Mouse (Mus musculus) kidney, adult 2 months (tissue): ENCODE data around the gene Hsd17b6. TPM values are rescaled to one million over a fixed set of nuclear protein-coding genes. Genes with fewer than 3 reads are reported as not detected.

Experiments
- DNase-seq: peaks from one replicate; pipeline ENCODE4 v3.0.0; 2021
- H3K27ac ChIP-seq: fragments of 200-500 bp; 2 replicates; pipeline ENCODE4 v1.5.1; 2012; ENCODE audit warnings: low read depth, low read length, control low read depth, inconsistent platforms; ENCODE audit not compliant: insufficient read depth
- H3K27me3 ChIP-seq: fragments of 200-500 bp; replicated peaks from 2 replicates; pipeline ENCODE4 v1.6.1; 2012; ENCODE audit warnings: mild to moderate bottlenecking, moderate library complexity, low read length, inconsistent platforms; ENCODE audit not compliant: control insufficient read depth, insufficient read depth
- H3K36me3 ChIP-seq: fragments of 200-500 bp; 2 replicates; pipeline ENCODE4 v1.6.1; 2012; ENCODE audit warnings: mild to moderate bottlenecking, moderate library complexity, low read length, inconsistent platforms; ENCODE audit not compliant: control insufficient read depth, insufficient read depth
- H3K4me1 ChIP-seq: fragments of 200-500 bp; 2 replicates; pipeline ENCODE4 v1.6.1; 2011; ENCODE audit warnings: low read length; ENCODE audit not compliant: control insufficient read depth, insufficient read depth
- H3K4me3 ChIP-seq: fragments of 200-500 bp; 2 replicates; pipeline ENCODE4 v1.5.1; 2011; ENCODE audit warnings: mild to moderate bottlenecking, low read depth, low read length, control low read depth; ENCODE audit not compliant: insufficient read depth
- CTCF ChIP-seq: fragments of 200-500 bp; conservative IDR thresholded peaks from 2 replicates; pipeline ENCODE4 v1.5.1; 2011; ENCODE audit warnings: low read depth, mild to moderate bottlenecking, control low read depth, low read length, moderate library complexity, mixed read lengths; ENCODE audit not compliant: insufficient read depth, insufficient read length
- POLR2A ChIP-seq: fragments of 200-500 bp; IDR thresholded peaks from one replicate; pipeline ENCODE4 v1.6.1; 2011; ENCODE audit warnings: low read depth, low read length, control low read depth
- WGBS: fragments of 180-500 bp; shearing (Covaris S2); methylation state at CpG from one replicate; pipeline ENCODE4 v1.1.7; 2018; 5-methylcytosine and 5-hydroxymethylcytosine counted together
- polyA plus RNA-seq: library from polyadenylated mRNA; depleted of rRNA; stranded (reverse); fragments of >200 nt; gene quantifications from 2 replicates; pipeline ENCODE4 v1.2.3, GENCODE M21; 2012

The Hsd17b6 gene
- polyA plus RNA-seq, 1 experiment: not detected

DNA sequence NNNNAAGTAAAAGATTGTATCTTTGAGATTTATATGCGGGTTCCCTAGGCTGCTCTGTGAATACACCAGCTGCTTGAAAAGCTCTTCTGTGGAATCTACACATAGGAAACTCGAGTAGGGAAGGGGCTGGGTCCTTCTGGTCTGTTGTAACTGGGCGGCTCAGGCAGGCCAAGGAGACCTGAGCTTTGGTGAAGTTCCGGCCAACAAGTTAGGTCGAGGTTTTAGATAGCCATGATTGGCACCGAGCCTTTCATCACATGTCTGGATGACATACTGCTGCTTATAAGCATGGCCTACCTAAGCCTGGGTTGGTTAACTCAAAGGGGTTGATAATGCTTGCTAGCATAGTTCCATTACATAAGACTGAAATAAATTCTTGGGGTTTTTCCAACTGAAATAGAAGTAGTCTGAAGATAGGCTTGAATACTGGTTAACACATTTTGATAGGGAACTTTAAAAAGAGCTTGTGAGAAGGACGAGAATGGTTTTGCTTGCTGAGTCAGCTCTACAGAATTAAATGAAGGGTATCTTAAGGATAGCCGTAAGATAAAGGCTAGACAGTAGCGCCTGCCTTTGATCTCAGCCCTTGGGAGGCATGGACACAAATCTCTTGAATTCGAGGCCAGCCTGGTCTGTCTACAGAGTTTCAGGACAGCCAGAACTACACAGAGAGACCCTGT lies 29.5 kb upstream of the Hsd17b6 start:
- peak overlapping the region; percentile 96 for H3K4me3 ChIP-seq
- 3% methylated on average over 10 of the region's 10 CpGs for WGBS
- H3K27me3 ChIP-seq: no peaks in the 10 kb centered on the region
- peak; percentile 70 for DNase-seq
- peaks cover 23% of the 10 kb centered on the region; the same call in 1 of the 2 replicates for H3K4me1 ChIP-seq
- TF ChIP-seq POLR2A (no peak), CTCF (no peak)
- H3K36me3 ChIP-seq: no peaks in the 10 kb centered on the region
- H3K27ac ChIP-seq: peak overlapping the region; percentile 97

DNA sequence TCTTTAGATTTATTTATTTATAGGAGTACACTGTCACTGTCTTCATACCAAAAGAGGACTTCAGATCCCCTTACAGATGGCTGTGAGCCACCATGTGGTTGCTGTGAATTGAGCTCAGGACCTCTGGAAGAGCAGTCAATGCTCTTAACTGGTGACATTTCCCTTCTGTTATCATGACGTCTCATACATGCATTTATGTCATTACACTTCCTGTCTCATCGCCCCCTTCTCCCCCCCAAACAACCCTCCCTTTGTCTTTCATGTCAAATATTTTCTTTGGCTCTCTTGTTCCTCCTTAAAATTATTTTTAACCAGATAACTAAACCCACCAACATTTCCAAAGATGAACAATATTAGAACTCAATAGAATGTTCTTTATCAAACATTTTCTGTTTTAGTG lies 23.4 kb upstream of the Hsd17b6 start:
- Histone ChIP-seq H3K4me1 (peaks cover 5% of the 10 kb centered on the region; the same call in 1 of the 2 replicates), H3K36me3 (no peaks in the 10 kb centered on the region), H3K27me3 (no peaks in the 10 kb centered on the region), H3K27ac (no peak overlapping the region), H3K4me3 (no peak overlapping the region)
- DNase-seq: no peak
- WGBS: 51% methylated on average over 2 of the region's 2 CpGs
- no peak for TF ChIP-seq CTCF
- TF ChIP-seq POLR2A: no peak

DNA sequence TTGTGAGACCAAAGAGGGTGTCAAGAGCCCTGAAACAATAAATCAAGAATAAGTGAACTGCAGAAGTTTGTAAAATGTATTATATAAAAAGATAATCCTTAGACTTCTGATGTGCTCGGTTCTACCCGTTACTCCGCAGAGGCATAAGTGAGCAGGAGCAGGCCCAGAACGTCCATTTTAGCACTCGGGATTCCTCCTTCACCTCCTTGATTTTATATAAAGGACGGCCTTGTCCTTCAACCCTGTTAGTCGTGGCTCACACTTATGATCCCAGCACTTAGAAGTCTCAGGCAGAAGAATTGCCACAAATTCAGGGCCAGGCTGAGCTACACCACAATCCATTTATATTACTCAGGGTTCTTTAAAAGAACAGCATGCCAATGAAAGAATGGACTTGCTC lies 22.5 kb upstream of the Hsd17b6 start:
- Histone ChIP-seq H3K4me1 (peaks cover 4% of the 10 kb centered on the region; the same call in 1 of the 2 replicates), H3K4me3 (no peak overlapping the region), H3K36me3 (no peaks in the 10 kb centered on the region), H3K27ac (no peak overlapping the region), H3K27me3 (no peaks in the 10 kb centered on the region)
- TF ChIP-seq CTCF: no peak
- no peak for TF ChIP-seq POLR2A
- DNase-seq: no peak
- 94% methylated on average over 7 of the region's 7 CpGs for WGBS

DNA sequence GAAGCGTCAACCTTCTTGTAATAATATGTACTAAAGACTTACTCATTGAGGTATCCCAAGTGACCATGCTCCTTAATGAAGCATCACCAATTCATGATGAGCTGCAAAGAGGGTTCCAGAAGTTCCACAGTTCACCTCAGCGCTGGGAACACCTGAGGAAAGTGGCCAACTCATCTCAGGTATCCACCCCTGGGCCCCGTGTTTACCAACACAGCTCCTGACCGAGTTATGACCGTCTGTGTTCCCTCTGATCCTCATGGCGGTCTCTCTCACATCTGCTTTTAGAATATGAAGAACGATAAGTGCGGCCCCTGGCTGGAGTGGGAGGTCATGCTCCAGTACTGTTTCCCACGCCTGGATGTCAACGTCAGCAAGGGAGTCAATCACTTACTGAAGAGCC lies 16.1 kb upstream of the Hsd17b6 start:
- Histone ChIP-seq H3K27ac (no peak overlapping the region), H3K27me3 (no peaks in the 10 kb centered on the region), H3K4me1 (no peaks in the 10 kb centered on the region), H3K4me3 (no peak overlapping the region), H3K36me3 (no peaks in the 10 kb centered on the region)
- no peak for DNase-seq
- 92% methylated on average over 10 of the region's 10 CpGs for WGBS
- TF ChIP-seq POLR2A: no peak
- TF ChIP-seq CTCF: no peak

DNA sequence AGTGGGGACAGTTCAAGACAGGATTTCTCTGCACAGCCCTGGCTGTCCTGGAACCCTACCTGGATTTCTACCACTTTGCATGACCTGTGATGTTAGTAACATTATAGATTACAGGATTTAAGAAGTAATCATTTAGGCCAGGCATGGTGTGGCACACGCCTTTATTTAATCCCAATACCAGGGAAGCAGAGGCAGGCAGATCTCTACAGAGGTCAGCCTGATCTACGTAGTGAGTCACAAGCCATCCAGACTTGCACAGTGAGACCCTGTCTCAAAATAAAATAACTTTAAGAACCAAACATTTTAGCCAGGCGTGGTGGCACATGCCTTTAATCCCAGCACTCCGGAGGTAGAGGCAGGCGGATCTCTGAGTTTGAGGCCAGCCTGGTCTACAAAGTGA lies 14.8 kb upstream of the Hsd17b6 start:
- WGBS: 99% methylated on average over 5 of the region's 5 CpGs
- H3K27me3 ChIP-seq: no peaks in the 10 kb centered on the region
- no peaks in the 10 kb centered on the region for H3K4me1 ChIP-seq
- no peak overlapping the region for H3K27ac ChIP-seq
- TF ChIP-seq POLR2A: no peak
- no peak for TF ChIP-seq CTCF
- no peaks in the 10 kb centered on the region for H3K36me3 ChIP-seq
- DNase-seq: no peak
- H3K4me3 ChIP-seq: no peak overlapping the region

DNA sequence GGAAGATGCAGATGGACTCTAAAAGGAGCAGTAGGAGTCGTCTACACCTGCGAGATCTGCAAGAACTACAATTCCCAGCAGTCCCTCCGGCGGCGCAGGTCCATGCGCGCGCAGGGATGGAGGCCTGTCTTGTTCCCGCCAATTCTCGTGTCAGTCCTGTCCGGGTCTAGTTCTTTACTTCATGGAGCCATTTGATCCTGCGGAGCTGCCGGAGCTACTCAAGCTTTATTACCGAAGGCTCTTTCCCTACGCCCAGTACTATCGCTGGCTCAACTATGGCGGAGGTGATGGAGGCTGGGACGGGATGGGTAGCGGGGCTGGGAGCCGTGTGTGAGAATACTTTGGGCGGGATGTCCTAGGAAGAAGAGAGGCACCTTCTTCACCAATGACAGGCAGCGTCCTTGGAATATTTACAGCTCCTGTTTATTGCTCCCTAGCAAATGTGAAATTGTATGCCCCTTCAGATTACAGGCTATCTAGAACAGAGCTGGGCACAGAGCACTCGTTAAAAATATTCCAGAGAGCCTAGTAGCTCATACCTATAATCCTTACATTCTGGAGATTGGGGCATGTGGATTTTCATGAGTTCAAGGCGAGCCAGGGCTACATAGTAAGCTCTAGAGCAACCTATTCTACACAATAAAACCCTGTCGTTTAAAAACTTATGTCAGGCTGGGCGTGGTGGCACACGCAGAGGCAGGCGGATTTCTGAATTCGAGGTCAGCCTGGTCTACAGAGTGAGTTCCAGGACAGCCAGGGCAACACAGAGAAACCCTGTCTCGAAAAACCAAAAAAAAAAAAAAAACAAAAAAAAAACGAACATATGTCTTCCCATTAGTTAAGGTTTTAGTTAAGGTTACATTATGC lies 7.9 kb upstream of the Hsd17b6 start, which contains the start of gene Prim1:
TSS of gene Prim1 (plus strand) at position 101 of the 867 bp plus-strand sequence.
- TF ChIP-seq CTCF (no peak), POLR2A (no peak)
- WGBS: 4% methylated on average over 31 of the region's 31 CpGs
- Histone ChIP-seq H3K4me3 (peak within 1 kb of the TSS; percentile 100), H3K36me3 (no peaks in the 10 kb centered on the region), H3K4me1 (no peaks in the 10 kb centered on the region; the same call in 1 of the 2 replicates), H3K27me3 (no peaks in the 10 kb centered on the region), H3K27ac (no peak within 1 kb of the TSS)
- DNase-seq: peak; percentile 90

DNA sequence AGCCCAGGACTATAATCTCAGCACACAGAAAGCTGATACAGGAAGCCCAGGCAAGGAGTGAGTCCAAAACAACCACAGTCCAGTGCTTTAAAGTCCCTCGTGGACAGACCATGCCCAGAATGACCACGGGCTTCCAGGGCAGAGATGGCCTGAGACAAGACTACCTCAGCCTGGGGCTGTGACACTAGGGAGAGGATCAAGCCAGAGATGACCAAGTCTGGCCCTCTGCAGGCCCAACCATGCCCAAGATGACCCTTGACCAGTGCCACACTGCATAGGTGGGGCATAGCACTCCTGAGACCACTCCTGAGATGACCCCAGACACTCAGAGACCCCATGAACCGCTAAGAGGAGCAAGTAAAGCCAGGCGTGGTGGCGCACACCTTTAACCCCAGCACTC lies 2.3 kb upstream of the Hsd17b6 start:
- H3K36me3 ChIP-seq: no peaks in the 10 kb centered on the region
- H3K27ac ChIP-seq: no peak overlapping the region
- TF ChIP-seq POLR2A: no peak
- TF ChIP-seq CTCF: no peak
- no peaks in the 10 kb centered on the region; the same call in 1 of the 2 replicates for H3K4me1 ChIP-seq
- 75% methylated on average over 5 of the region's 5 CpGs for WGBS
- DNase-seq: no peak
- no peak overlapping the region for H3K4me3 ChIP-seq
- H3K27me3 ChIP-seq: no peaks in the 10 kb centered on the region
